27 mouse cellular contexts compared by ENCODE assay signal in genomic region chr16:44637100-44637499, GRCm38 (mm10).
A peak's percentile ranks its signal among the peaks of the same experiment; 100 is the strongest.
DNase-seq lines count a peak whose midpoint lies in the region; ATAC-seq lines count a peak whose summit lies in the region.
"Had no signal": no experiment of that assay in that cellular context is flagged by ENCODE, and none has a peak within 500 bp of the region (broad histone marks: within the 10 kb centered on the region; RNA-seq: fewer than 3 reads in every experiment).

No protein-coding gene starts in this region.

- 58% methylated on average over 3 of the region's 3 CpGs for WGBS in embryonic facial prominence, embryonic 13.5 days
- WGBS in embryonic facial prominence, embryonic 10.5 days: 92% methylated on average over 3 of the region's 3 CpGs
- WGBS in limb, embryonic 13.5 days: 59% methylated on average over 3 of the region's 3 CpGs
- WGBS in limb, embryonic 10.5 days: 90% methylated on average over 3 of the region's 3 CpGs
- WGBS in midbrain, embryonic 11.5 days: 94% methylated on average over 3 of the region's 3 CpGs
- WGBS in midbrain, embryonic 14.5 days: 93% methylated on average over 3 of the region's 3 CpGs

- intact Hi-C loops in gastrocnemius, postnatal 14 days (cut with DNase I; ENCODE audit: low total_unique reads): no loop called here

- no peak overlapping the region for H3K4me3 ChIP-seq in embryonic facial prominence, embryonic 13.5 days
- no peak overlapping the region for H3K4me3 ChIP-seq in embryonic facial prominence, embryonic 10.5 days
- no peak overlapping the region for H3K4me3 ChIP-seq in limb, embryonic 13.5 days
- H3K4me3 ChIP-seq in limb, embryonic 10.5 days: no peak overlapping the region
- no peak overlapping the region for H3K4me3 ChIP-seq in midbrain, embryonic 11.5 days (ENCODE audit: low read depth, low read length)
- H3K4me3 ChIP-seq in midbrain, embryonic 14.5 days (replicated peaks; ENCODE audit: low read depth, low read length): no peak overlapping the region
- H3K4me3 ChIP-seq: embryonic facial prominence, embryonic 15.5 days; erythroblast, embryonic 14.5 days; forebrain, embryonic 10.5 days; forebrain, embryonic 12.5 days had no signal

- H3K27me3 ChIP-seq in embryonic facial prominence, embryonic 13.5 days: no peaks in the 10 kb centered on the region
- no peaks in the 10 kb centered on the region for H3K27me3 ChIP-seq in embryonic facial prominence, embryonic 10.5 days (replicated peaks; ENCODE audit: low read depth, poor library complexity, severe bottlenecking)
- H3K27me3 ChIP-seq in limb, embryonic 13.5 days: no peaks in the 10 kb centered on the region
- no peaks in the 10 kb centered on the region for H3K27me3 ChIP-seq in limb, embryonic 10.5 days (ENCODE audit: low read depth, poor library complexity, severe bottlenecking)
- H3K27me3 ChIP-seq in midbrain, embryonic 11.5 days (ENCODE audit: control insufficient read depth, insufficient read depth, low read length): no peaks in the 10 kb centered on the region
- no peaks in the 10 kb centered on the region for H3K27me3 ChIP-seq in midbrain, embryonic 14.5 days (ENCODE audit: control insufficient read depth, insufficient read depth, low read length)
- H3K27me3 ChIP-seq: CH12.LX; embryonic facial prominence, embryonic 15.5 days; Patski had no signal

- H3K9me3 ChIP-seq in embryonic facial prominence, embryonic 13.5 days: no peaks in the 10 kb centered on the region
- H3K9me3 ChIP-seq in embryonic facial prominence, embryonic 10.5 days: no peaks in the 10 kb centered on the region
- H3K9me3 ChIP-seq in limb, embryonic 13.5 days: no peaks in the 10 kb centered on the region
- no peaks in the 10 kb centered on the region for H3K9me3 ChIP-seq in limb, embryonic 10.5 days (replicated peaks)
- no peaks in the 10 kb centered on the region for H3K9me3 ChIP-seq in midbrain, embryonic 11.5 days (ENCODE audit: control insufficient read depth, low read length)
- H3K9me3 ChIP-seq in midbrain, embryonic 14.5 days (ENCODE audit: control insufficient read depth, low read length): no peaks in the 10 kb centered on the region
- H3K9me3 ChIP-seq: embryonic facial prominence, embryonic 15.5 days; forebrain, embryonic 10.5 days; forebrain, embryonic 12.5 days; G1E had no signal

- peaks cover 38% of the 10 kb centered on the region for H3K4me1 ChIP-seq in embryonic facial prominence, embryonic 13.5 days
- H3K4me1 ChIP-seq in embryonic facial prominence, embryonic 10.5 days: peaks cover 22% of the 10 kb centered on the region
- peaks cover 40% of the 10 kb centered on the region for H3K4me1 ChIP-seq in limb, embryonic 13.5 days
- H3K4me1 ChIP-seq in limb, embryonic 10.5 days: peaks cover 25% of the 10 kb centered on the region
- 0 out of 2 replicates have a peak, but pooled peaks cover 3% of the 10 kb centered on the region for H3K4me1 ChIP-seq in midbrain, embryonic 11.5 days (ENCODE audit: control insufficient read depth, insufficient read depth, low read length)
- peaks cover 11% of the 10 kb centered on the region for H3K4me1 ChIP-seq in midbrain, embryonic 14.5 days (ENCODE audit: control insufficient read depth, insufficient read depth, low read length)

- no peak overlapping the region for H3K4me2 ChIP-seq in embryonic facial prominence, embryonic 13.5 days
- H3K4me2 ChIP-seq in limb, embryonic 13.5 days (replicated peaks): no peak overlapping the region
- H3K4me2 ChIP-seq in midbrain, embryonic 11.5 days: no peak overlapping the region
- H3K4me2 ChIP-seq in midbrain, embryonic 14.5 days (ENCODE audit: low read length): no peak overlapping the region
- H3K4me2 ChIP-seq: embryonic facial prominence, embryonic 15.5 days; forebrain, embryonic 12.5 days had no signal

- ATAC-seq in embryonic facial prominence, embryonic 13.5 days (ENCODE audit: insufficient number of reproducible peaks, insufficient read depth, low FRiP score, low TSS enrichment, low read depth): no peak
- no peak for ATAC-seq in limb, embryonic 13.5 days (ENCODE audit: low FRiP score, low read depth)
- no peak for ATAC-seq in midbrain, embryonic 11.5 days (ENCODE audit: low FRiP score)
- ATAC-seq in midbrain, embryonic 14.5 days (ENCODE audit: low FRiP score, low TSS enrichment): no peak
- ATAC-seq: activated CD4-positive, CD25-positive, alpha-beta regulatory T cell, adult 4 months; CD4-positive, CD25-positive, alpha-beta regulatory T cell, adult 4 months; forebrain, embryonic 14.5 days; forebrain, embryonic 16.5 days; Patski had no signal

- no peaks in the 10 kb centered on the region for H3K36me3 ChIP-seq in embryonic facial prominence, embryonic 13.5 days
- no peaks in the 10 kb centered on the region for H3K36me3 ChIP-seq in embryonic facial prominence, embryonic 10.5 days (replicated peaks)
- no peaks in the 10 kb centered on the region for H3K36me3 ChIP-seq in limb, embryonic 13.5 days
- H3K36me3 ChIP-seq in limb, embryonic 10.5 days: no peaks in the 10 kb centered on the region
- H3K36me3 ChIP-seq in midbrain, embryonic 11.5 days (ENCODE audit: control insufficient read depth, insufficient read depth, low read length): no peaks in the 10 kb centered on the region
- H3K36me3 ChIP-seq in midbrain, embryonic 14.5 days (ENCODE audit: control insufficient read depth, insufficient read depth, low read length): no peaks in the 10 kb centered on the region
- H3K36me3 ChIP-seq: embryonic facial prominence, embryonic 15.5 days; forebrain, embryonic 10.5 days; forebrain, embryonic 12.5 days; G1E had no signal

- H3K27ac ChIP-seq in embryonic facial prominence, embryonic 13.5 days: peak overlapping the region; percentile 48; the same call in 1 of the 2 replicates
- H3K27ac ChIP-seq in embryonic facial prominence, embryonic 10.5 days (replicated peaks): no peak overlapping the region
- H3K27ac ChIP-seq in limb, embryonic 13.5 days: 0 out of 2 replicates have a peak overlapping the region, but pooled peaks have one; percentile 44
- no peak overlapping the region for H3K27ac ChIP-seq in limb, embryonic 10.5 days
- no peak overlapping the region for H3K27ac ChIP-seq in midbrain, embryonic 11.5 days (ENCODE audit: low read depth, low read length)
- no peak overlapping the region for H3K27ac ChIP-seq in midbrain, embryonic 14.5 days (replicated peaks; ENCODE audit: low read depth, low read length)
- H3K27ac ChIP-seq: embryonic facial prominence, embryonic 15.5 days; forebrain, embryonic 10.5 days; forebrain, embryonic 12.5 days had no signal

- H3K9ac ChIP-seq in embryonic facial prominence, embryonic 13.5 days: no peak overlapping the region
- H3K9ac ChIP-seq in limb, embryonic 13.5 days: no peak overlapping the region
- no peak overlapping the region for H3K9ac ChIP-seq in midbrain, embryonic 11.5 days (ENCODE audit: low read length)
- H3K9ac ChIP-seq in midbrain, embryonic 14.5 days (replicated peaks; ENCODE audit: low read length): no peak overlapping the region
- H3K9ac ChIP-seq: embryonic facial prominence, embryonic 15.5 days; forebrain, embryonic 12.5 days had no signal

- no peak for DNase-seq in embryonic facial prominence, embryonic 10.5 days (ENCODE audit: low spot score)
- DNase-seq in limb, embryonic 10.5 days (ENCODE audit: low spot score): no peak
- peak; percentile 23 for DNase-seq in midbrain, embryonic 11.5 days (ENCODE audit: low spot score, missing footprints)
- no peak for DNase-seq in midbrain, embryonic 14.5 days
- DNase-seq in gastrocnemius, postnatal 14 days: no peak
- DNase-seq: adrenal gland, adult 8-10 months; adrenal gland, postnatal 14 days; adrenal gland, postnatal 36 days; B cell, adult 2 months; cerebellum, adult 11-12 months; cerebellum, adult 2 months; cerebellum, adult 9-10 months; cerebellum, postnatal 10 days; cerebellum, postnatal 25 days had no signal

Comparison
In these comparisons a context has a peak if more than half of its experiments do, and no peak if none do; other contexts are left out.
1. H3K27ac ChIP-seq: peak in embryonic facial prominence, embryonic 13.5 days (single experiment) and limb, embryonic 13.5 days (single experiment); none in embryonic facial prominence, embryonic 10.5 days (single experiment), limb, embryonic 10.5 days (single experiment), midbrain, embryonic 11.5 days (single experiment) and midbrain, embryonic 14.5 days (single experiment).